Mouse (Mus musculus) activated CD4-positive, CD25-positive, alpha-beta regulatory T cell, adult 4 months (primary cell): ENCODE measurements around the gene Dpy30. TPM values are rescaled to one million over a fixed set of nuclear protein-coding genes. Genes with fewer than 3 reads are reported as not detected.

Experiments used
- ATAC-seq: one replicate; pipeline ENCODE4 v1.8.0; 2017
- polyA plus RNA-seq, 2 experiments: library from polyadenylated mRNA; unstranded; fragments of 100-300 nt; shearing (Covaris generic); gene quantifications; one replicate each; pipeline ENCODE4 v1.2.1; 2017

Gene Dpy30
- polyA plus RNA-seq, 2 experiments from 2014 or later: 144 to 156 TPM

- ATAC-seq: no peak
These were observed 61.3 kb downstream of the Dpy30 start for GRCm38 (mm10) chr17:74262415-74262814.

Other genes starting within 250 kb of the Dpy30 start
- 10 to 100 TPM; 53.5 to 61.0 TPM for gene Memo1, start 28.4 kb downstream of the Dpy30 start, polyA plus RNA-seq
- gene Spast, start 15.0 kb upstream of the Dpy30 start, polyA plus RNA-seq: 10 to 100 TPM in 1 of 2 experiments, 1 to 10 TPM in 1; 8.9 to 10.1 TPM
- gene Slc30a6, start 71.7 kb upstream of the Dpy30 start, polyA plus RNA-seq: 10 to 100 TPM; 28.4 to 35.8 TPM
- gene Nlrc4, start 135.2 kb upstream of the Dpy30 start, polyA plus RNA-seq: under 1 TPM; 0.41 to 0.63 TPM
- gene Yipf4, start 165.5 kb upstream of the Dpy30 start, polyA plus RNA-seq: 10 to 100 TPM; 10.3 to 17.7 TPM
- 100 to 1,000 TPM; 135 to 257 TPM for gene Birc6, start 204.4 kb upstream of the Dpy30 start, polyA plus RNA-seq